Mouse (Mus musculus) adrenal gland, adult 8-10 months (tissue): ENCODE data around the gene Olfr429. TPM values are rescaled to one million over a fixed set of nuclear protein-coding genes. Genes with fewer than 3 reads are reported as not detected.

Source experiments
- total RNA-seq, 4 experiments: library from RNA; stranded (reverse); gene quantifications; 2 replicates each; pipeline ENCODE4 v1.2.4; 2022

The Olfr429 gene
- total RNA-seq, 4 experiments from 2014 or later = not detected

Other genes with a start within 250 kb of the Olfr429 start
- gene Ifi211, start 171.3 kb upstream of the Olfr429 start, total RNA-seq = 1 to 10 TPM; 1.3 to 3.0 (median 1.6) TPM
- gene Mndal, start 141.8 kb upstream of the Olfr429 start, total RNA-seq = 10 to 100 TPM; 10.5 to 23.6 (median 16.3) TPM
- gene Ifi203, start 141.7 kb upstream of the Olfr429 start, total RNA-seq = 10 to 100 TPM in 3 of 4 experiments, 1 to 10 TPM in 1; 8.3 to 18.8 (median 14.0) TPM
- not detected for gene Ifi202b, start 101.6 kb upstream of the Olfr429 start, total RNA-seq
- 1 to 10 TPM; 2.7 to 6.5 (median 4.3) TPM for gene Ifi205, start 52.5 kb upstream of the Olfr429 start, total RNA-seq
- not detected for gene Olfr433, start 43.6 kb upstream of the Olfr429 start, total RNA-seq
- gene Olfr432, start 35.1 kb upstream of the Olfr429 start, total RNA-seq = not detected
- gene Olfr430, start 17.7 kb upstream of the Olfr429 start, total RNA-seq = not detected
- not detected for gene Olfr427, start 12.6 kb downstream of the Olfr429 start, total RNA-seq
- not detected for gene Olfr231, start 36.8 kb downstream of the Olfr429 start, total RNA-seq
- not detected for gene Olfr424, start 47.2 kb downstream of the Olfr429 start, total RNA-seq
- gene Olfr420, start 71.3 kb downstream of the Olfr429 start, total RNA-seq = not detected
- gene Spta1, start 88.4 kb downstream of the Olfr429 start, total RNA-seq = under 1 TPM; 0.15 to 0.25 (median 0.24) TPM
- not detected for gene Olfr419, start 167.7 kb downstream of the Olfr429 start, total RNA-seq
- not detected for gene Mptx1, start 246.2 kb downstream of the Olfr429 start, total RNA-seq